Mouse (Mus musculus): ENCODE measurements at regions not wholly inside any gene's neighbourhood (a gene's known extent, or its start where the extent isn't known, plus 50 kb on each side); places are given as distances from the start of the nearest gene placed in this dataset.

DNA sequence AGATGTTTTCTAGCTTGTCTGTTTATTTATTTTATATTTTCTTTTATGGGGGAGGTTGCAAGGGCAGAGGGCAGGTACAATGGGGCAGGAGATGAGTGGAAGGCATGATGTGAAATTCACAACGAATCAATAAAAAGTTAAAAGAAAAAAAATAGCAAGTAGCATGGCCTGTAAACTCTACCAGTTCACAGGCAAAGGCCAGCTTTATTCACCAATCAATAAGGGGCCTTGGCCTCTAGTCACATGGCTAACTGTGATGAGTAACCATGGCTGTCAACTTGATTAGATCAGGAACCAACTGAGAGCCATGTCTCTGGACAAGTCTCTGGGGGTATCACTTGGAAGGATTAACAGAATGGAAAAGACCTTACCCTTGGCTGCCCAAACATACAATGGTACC is 304.1 kb upstream of the Hs6st1 start:
- TF ChIP-seq CTCF (IDR thresholded peaks at IDR 0.05; ENCODE audit: extremely low read depth, insufficient read depth, insufficient read length, insufficient replicate concordance) (no peak), POLR2A (IDR thresholded peaks at IDR 0.05; ENCODE audit: low read depth, low read length) (no peak)
